Mouse (Mus musculus) myocyte (in vitro differentiated cells): Measurements from ENCODE around the gene Itsn1. TPM values are rescaled to one million over a fixed set of nuclear protein-coding genes. Genes with fewer than 3 reads are reported as not detected.

Source experiments
- H3K27me3 ChIP-seq: one replicate; pipeline ENCODE4 v1.6.1; 2011; ENCODE audit not compliant: control insufficient read depth, insufficient read depth, insufficient read length
- H3K36me3 ChIP-seq: one replicate; pipeline ENCODE4 v1.6.1; 2011; ENCODE audit not compliant: control insufficient read depth, insufficient read depth
- H3K4me2 ChIP-seq: one replicate; pipeline ENCODE4 v1.6.1; 2011; ENCODE audit warnings: low read depth, control low read depth
- H3K4me3 ChIP-seq: one replicate; pipeline ENCODE4 v1.5.1; 2011; ENCODE audit warnings: mild to moderate bottlenecking, control low read depth, moderate library complexity
- H3K79me2 ChIP-seq: one replicate; pipeline ENCODE4 v1.6.1; 2011; ENCODE audit not compliant: control insufficient read depth, insufficient read depth
- H3ac ChIP-seq: one replicate; pipeline ENCODE4 v1.6.1; 2011; ENCODE audit not compliant: control insufficient read depth, insufficient read length
- CEBPB ChIP-seq: IDR thresholded peaks from 2 replicates; pipeline ENCODE4 v1.6.1; 2011; ENCODE audit warnings: mild to moderate bottlenecking, moderate library complexity; ENCODE audit not compliant: poor library complexity, insufficient read depth, severe bottlenecking
- E2F4 ChIP-seq: IDR thresholded peaks from one replicate; pipeline ENCODE4 v1.6.1; 2011; ENCODE audit warnings: mild to moderate bottlenecking, control low read depth, moderate library complexity; ENCODE audit not compliant: insufficient read depth
- MAX ChIP-seq: IDR thresholded peaks from one replicate; pipeline ENCODE4 v1.6.1; 2011; ENCODE audit warnings: low read depth, mild to moderate bottlenecking, control low read depth
- MYOD1 ChIP-seq, 3 experiments: IDR thresholded peaks; one replicate each; pipeline ENCODE4 v1.6.1; 2011; ENCODE audit warnings: control low read depth in 2 of 3, low read depth in 2 of 3, mild to moderate bottlenecking in 2 of 3, moderate library complexity in 1 of 3; ENCODE audit not compliant: insufficient read length in 2 of 3, control insufficient read depth in 1 of 3
- MYOG ChIP-seq, 3 experiments: IDR thresholded peaks; one replicate each; pipeline ENCODE4 v1.6.1; 2011; ENCODE audit warnings: control low read depth in 2 of 3, low read depth in 2 of 3, mild to moderate bottlenecking in 2 of 3; ENCODE audit not compliant: insufficient read length in 2 of 3, control insufficient read depth in 1 of 3, insufficient read depth in 1 of 3
- POLR2A ChIP-seq: IDR thresholded peaks from one replicate; pipeline ENCODE4 v1.6.1; 2011; ENCODE audit warnings: low read depth, mild to moderate bottlenecking, control low read depth, moderate library complexity; ENCODE audit not compliant: insufficient read length
- POLR2AphosphoS2 ChIP-seq: IDR thresholded peaks from one replicate; pipeline ENCODE4 v1.6.1; 2011; ENCODE audit warnings: low read depth, control low read depth; ENCODE audit not compliant: insufficient read length
- REST ChIP-seq: IDR thresholded peaks from one replicate; pipeline ENCODE4 v1.6.1; 2011; ENCODE audit warnings: mild to moderate bottlenecking, control low read depth, moderate library complexity; ENCODE audit not compliant: insufficient read depth, insufficient read length
- SRF ChIP-seq: IDR thresholded peaks from one replicate; pipeline ENCODE4 v1.6.1; 2011; ENCODE audit warnings: low read depth; ENCODE audit not compliant: control insufficient read depth, insufficient read length
- TCF12 ChIP-seq: IDR thresholded peaks from one replicate; pipeline ENCODE4 v1.6.1; 2011; ENCODE audit warnings: mild to moderate bottlenecking, control low read depth; ENCODE audit not compliant: poor library complexity, insufficient read depth, severe bottlenecking
- TCF3 ChIP-seq: IDR thresholded peaks from one replicate; pipeline ENCODE4 v1.6.1; 2011; ENCODE audit warnings: low read depth, control low read depth; ENCODE audit not compliant: insufficient read length
- USF1 ChIP-seq: IDR thresholded peaks from one replicate; pipeline ENCODE4 v1.6.1; 2011; ENCODE audit warnings: low read depth, mild to moderate bottlenecking, control low read depth, moderate library complexity
- polyA plus RNA-seq: library from polyadenylated mRNA; unstranded; fragments of >200 nt; fragmentation: generic; extraction: Trizol; gene quantifications from one replicate; pipeline ENCODE4 v1.2.1, GENCODE M21; 2012; ENCODE audit warnings: missing spikeins

Itsn1 gene
- polyA plus RNA-seq, 1 experiment: 27.5 TPM

DNA sequence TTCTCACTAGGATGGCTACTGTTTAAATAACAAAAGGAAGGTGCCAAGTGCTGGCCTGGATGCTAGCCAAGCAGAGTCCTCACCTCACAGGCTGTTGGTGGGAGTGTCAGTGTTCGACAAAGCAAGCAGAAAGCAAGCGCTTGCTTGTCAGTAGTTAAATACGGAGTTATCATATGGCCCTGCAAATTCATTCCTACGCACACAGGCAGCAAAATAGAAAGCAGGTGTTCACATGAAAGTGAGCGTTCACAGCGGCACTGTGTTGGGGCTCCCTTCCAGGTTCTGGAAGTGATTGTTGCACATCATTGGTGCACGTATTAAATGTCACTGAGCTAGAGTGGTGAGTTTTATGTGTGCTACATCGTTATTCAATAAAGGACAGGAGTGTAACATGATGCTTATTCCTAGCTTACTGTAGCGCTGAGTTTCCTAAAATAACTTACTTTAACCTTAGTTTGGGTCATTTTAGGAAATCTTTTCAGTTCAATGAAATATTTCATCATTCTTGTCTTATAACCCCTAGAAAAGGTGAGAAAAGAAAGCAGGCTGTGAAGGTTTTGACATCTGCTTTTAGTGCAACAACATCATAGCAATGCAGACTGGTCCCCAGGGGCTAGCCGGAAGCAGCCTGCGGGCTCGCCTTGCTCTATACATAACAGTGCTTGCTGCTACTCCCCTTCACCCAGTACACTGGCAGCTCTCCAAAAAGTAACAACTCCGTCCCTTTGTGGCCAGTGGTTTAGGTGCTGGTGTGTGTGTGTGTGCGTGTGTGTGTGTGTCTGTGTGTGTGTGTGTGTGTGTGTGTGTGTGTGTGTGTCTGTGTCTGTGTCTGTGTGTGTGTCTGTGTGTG is 17.2 kb downstream of the Itsn1 start:
- H3K4me3 ChIP-seq: no peak overlapping the region
- no peaks in the 10 kb centered on the region for H3K27me3 ChIP-seq
- H3K4me2 ChIP-seq: peak overlapping the region; percentile 71

DNA sequence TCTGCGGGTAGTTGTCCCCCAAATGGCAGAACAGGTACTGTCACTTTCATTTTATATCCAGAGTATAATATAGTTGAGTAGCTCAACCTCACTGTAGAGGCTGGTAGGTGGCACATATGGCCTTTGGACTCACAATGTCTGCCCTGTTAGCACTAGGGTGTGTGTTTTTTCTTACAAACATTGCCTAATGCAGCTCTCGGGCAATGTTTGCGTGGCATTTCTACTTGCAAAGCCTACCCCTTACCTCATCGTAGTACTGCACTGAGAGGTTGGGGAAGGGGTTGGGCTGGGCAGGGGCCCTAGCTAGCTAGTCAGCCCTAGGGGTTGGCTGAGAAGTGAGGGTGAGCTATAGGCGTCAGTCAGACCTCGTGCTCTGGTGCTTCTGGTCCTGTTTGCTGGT is 18.5 kb downstream of the Itsn1 start:
- no peaks in the 10 kb centered on the region for H3K27me3 ChIP-seq
- H3K4me2 ChIP-seq: no peak overlapping the region
- H3K36me3 ChIP-seq: no peaks in the 10 kb centered on the region
- TF ChIP-seq POLR2A: no peak
- no peak for TF ChIP-seq USF1
- TF ChIP-seq TCF3: no peak
- no peak for TF ChIP-seq MYOG (IDR thresholded peaks at IDR 0.05; ENCODE audit: control insufficient read depth in 1 of 3, insufficient read depth in 1 of 3, insufficient read length in 2 of 3, low read depth in 2 of 3)
- no peak for TF ChIP-seq REST
- no peak for TF ChIP-seq POLR2AphosphoS2
- no peak for TF ChIP-seq MYOD1 (IDR thresholded peaks at IDR 0.05; ENCODE audit: control insufficient read depth in 1 of 3, insufficient read length in 2 of 3, low read depth in 2 of 3)
- H3ac ChIP-seq: no peak overlapping the region
- H3K4me3 ChIP-seq: no peak overlapping the region
- peaks cover 63% of the 10 kb centered on the region for H3K79me2 ChIP-seq

More for the DNA sequence above, 17.2 kb downstream of the Itsn1 start:
- no peak overlapping the region for H3ac ChIP-seq
- TF ChIP-seq POLR2AphosphoS2 (no peak), SRF (no peak), REST (no peak), TCF12 (no peak), MYOG (IDR thresholded peaks at IDR 0.05; ENCODE audit: control insufficient read depth in 1 of 3, insufficient read depth in 1 of 3, insufficient read length in 2 of 3, low read depth in 2 of 3) (no peak), USF1 (no peak), MYOD1 (IDR thresholded peaks at IDR 0.05; ENCODE audit: control insufficient read depth in 1 of 3, insufficient read length in 2 of 3, low read depth in 2 of 3) (no peak), TCF3 (no peak), CEBPB (no peak), MAX (no peak), POLR2A (no peak), E2F4 (no peak)
- H3K79me2 ChIP-seq: peaks cover 70% of the 10 kb centered on the region
- H3K36me3 ChIP-seq: no peaks in the 10 kb centered on the region

DNA sequence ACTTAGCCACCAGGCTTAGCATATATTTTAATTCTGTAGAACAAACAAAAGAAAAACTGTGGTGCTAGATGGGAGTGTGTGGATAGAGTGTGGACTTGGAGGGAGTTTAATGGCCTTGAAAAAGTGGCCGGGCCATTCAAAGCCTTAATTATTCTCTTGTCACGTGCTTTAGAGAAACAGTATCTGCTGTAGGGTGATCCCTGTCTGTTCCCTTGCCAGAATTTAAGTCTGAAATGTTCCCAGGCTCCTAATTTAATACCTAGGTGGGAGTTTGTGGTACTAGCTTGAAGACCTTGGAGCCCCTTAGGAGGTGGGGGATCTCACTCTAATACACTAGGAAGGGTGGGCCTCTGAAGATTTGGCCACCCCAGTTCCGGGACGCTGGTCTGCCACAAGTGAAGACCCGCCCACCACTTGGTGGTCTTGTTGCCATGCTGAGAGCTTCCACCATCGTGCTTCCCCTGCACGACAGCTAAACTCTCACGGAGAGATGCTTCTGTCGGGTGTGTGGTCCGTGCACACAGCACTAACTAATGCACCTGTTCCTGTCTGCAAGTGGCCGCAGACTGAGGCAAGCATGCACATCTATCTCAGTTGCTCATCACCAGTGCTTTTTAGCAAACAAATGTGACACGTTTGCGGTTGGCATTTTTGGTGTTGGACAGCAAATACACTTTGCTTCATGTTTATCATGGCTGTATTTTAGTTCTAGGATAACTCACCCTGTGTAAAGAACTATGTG is 22.7 kb downstream of the Itsn1 start:
- no peaks in the 10 kb centered on the region for H3K27me3 ChIP-seq
- no peak for TF ChIP-seq E2F4
- peak in 2 of 3 experiments; percentile 37 to 84 for TF ChIP-seq MYOG (IDR thresholded peaks at IDR 0.05; ENCODE audit: control insufficient read depth in 1 of 3, insufficient read depth in 1 of 3, insufficient read length in 2 of 3, low read depth in 2 of 3)
- TF ChIP-seq MYOD1 (IDR thresholded peaks at IDR 0.05; ENCODE audit: control insufficient read depth in 1 of 3, insufficient read length in 2 of 3, low read depth in 2 of 3): peak; percentile 13 to 96 (median 95)
- no peak for TF ChIP-seq SRF
- peaks cover 65% of the 10 kb centered on the region for H3K79me2 ChIP-seq
- H3K4me3 ChIP-seq: no peak overlapping the region
- H3ac ChIP-seq: no peak overlapping the region
- no peak overlapping the region for H3K4me2 ChIP-seq
- no peaks in the 10 kb centered on the region for H3K36me3 ChIP-seq

DNA sequence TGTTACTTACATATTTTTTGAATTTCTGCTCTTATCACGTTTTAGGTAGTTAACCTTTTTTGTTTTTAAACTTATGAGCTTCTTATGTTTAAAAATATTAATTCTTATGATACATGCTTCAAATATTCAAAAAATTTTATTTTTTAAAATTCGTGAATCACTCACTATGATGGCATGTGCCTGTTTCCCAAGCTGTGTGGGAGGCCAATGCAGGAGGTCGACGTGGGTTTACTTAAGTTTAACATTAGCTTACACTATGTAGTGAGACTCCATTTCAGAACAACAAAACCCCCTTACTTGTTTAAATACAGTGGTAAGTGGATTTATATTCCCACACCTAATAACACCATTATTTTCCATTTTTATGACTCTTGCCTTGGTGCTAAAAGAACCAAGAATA is 24.5 kb downstream of the Itsn1 start:
- H3K27me3 ChIP-seq: no peaks in the 10 kb centered on the region
- no peaks in the 10 kb centered on the region for H3K36me3 ChIP-seq
- TF ChIP-seq POLR2AphosphoS2 (no peak), POLR2A (no peak), TCF12 (no peak), SRF (no peak), MAX (no peak), MYOG (IDR thresholded peaks at IDR 0.05; ENCODE audit: control insufficient read depth in 1 of 3, insufficient read depth in 1 of 3, insufficient read length in 2 of 3, low read depth in 2 of 3) (no peak), CEBPB (no peak), USF1 (no peak), TCF3 (no peak), E2F4 (no peak), REST (no peak), MYOD1 (IDR thresholded peaks at IDR 0.05; ENCODE audit: control insufficient read depth in 1 of 3, insufficient read length in 2 of 3, low read depth in 2 of 3) (no peak)
- peaks cover 63% of the 10 kb centered on the region for H3K79me2 ChIP-seq
- H3ac ChIP-seq: no peak overlapping the region
- H3K4me3 ChIP-seq: no peak overlapping the region
- H3K4me2 ChIP-seq: no peak overlapping the region
